Comparison of ENCODE assay signal across 8 mouse cellular contexts in genomic region chr9:110116977-110117778, GRCm38 (mm10). TPM values are rescaled to one million over a fixed set of nuclear protein-coding genes. Genes with fewer than 3 reads are reported as not detected.
A peak's percentile ranks its signal among the peaks of the same experiment; 100 is the strongest.
DNase-seq lines count a peak whose midpoint lies in the region; ATAC-seq lines count a peak whose summit lies in the region.

TSS of gene Smarcc1 (plus strand) at chr9:110117708.

- H3K27me3 ChIP-seq in heart, embryonic 13.5 days (replicated peaks): no peaks in the 10 kb centered on the region
- H3K27me3 ChIP-seq in liver, embryonic 12.5 days (replicated peaks): no peaks in the 10 kb centered on the region
- no peaks in the 10 kb centered on the region for H3K27me3 ChIP-seq in stomach, embryonic 15.5 days (replicated peaks)

- under 1% methylated on average over 72 of the region's 79 CpGs for WGBS in heart, embryonic 13.5 days
- 4% methylated on average over 79 of the region's 79 CpGs for WGBS in liver, embryonic 12.5 days (ENCODE audit: insufficient replicate concordance)
- WGBS in stomach, embryonic 15.5 days: under 1% methylated on average over 79 of the region's 79 CpGs

- no peaks in the 10 kb centered on the region for H3K9me3 ChIP-seq in heart, embryonic 13.5 days
- H3K9me3 ChIP-seq in liver, embryonic 12.5 days (replicated peaks): no peaks in the 10 kb centered on the region
- no peaks in the 10 kb centered on the region for H3K9me3 ChIP-seq in stomach, embryonic 15.5 days

- ATAC-seq in heart, embryonic 13.5 days (ENCODE audit: extremely low read depth, insufficient number of reproducible peaks, low FRiP score, low TSS enrichment): peak; percentile 94
- ATAC-seq in liver, embryonic 12.5 days: peak; percentile 96
- ATAC-seq in stomach, embryonic 15.5 days (ENCODE audit: insufficient read depth, low FRiP score, low read depth): peak; percentile 96

- H3K9ac ChIP-seq in heart, embryonic 13.5 days: peak within 1 kb of the TSS; percentile 95
- peak within 1 kb of the TSS; percentile 87 for H3K9ac ChIP-seq in liver, embryonic 12.5 days
- peak within 1 kb of the TSS; percentile 78 for H3K9ac ChIP-seq in stomach, embryonic 15.5 days

- H3K4me2 ChIP-seq in heart, embryonic 13.5 days: peak within 1 kb of the TSS; percentile 89
- H3K4me2 ChIP-seq in liver, embryonic 12.5 days: peak within 1 kb of the TSS; percentile 91
- peak within 1 kb of the TSS; percentile 68 for H3K4me2 ChIP-seq in stomach, embryonic 15.5 days

- H3K4me3 ChIP-seq in brown adipose tissue, adult 24 weeks (ENCODE audit: insufficient read depth, low read depth, low read length): peak within 1 kb of the TSS; percentile 90
- peak within 1 kb of the TSS; percentile 93 for H3K4me3 ChIP-seq in heart, embryonic 13.5 days
- peak within 1 kb of the TSS; percentile 88 for H3K4me3 ChIP-seq in liver, embryonic 12.5 days
- peak within 1 kb of the TSS; percentile 87 for H3K4me3 ChIP-seq in stomach, embryonic 15.5 days (replicated peaks)

- peaks cover 3% of the 10 kb centered on the region; the same call in 1 of the 2 replicates for H3K4me1 ChIP-seq in brown adipose tissue, adult 24 weeks (ENCODE audit: control insufficient read depth, insufficient read depth, insufficient read length, low read length)
- H3K4me1 ChIP-seq in heart, embryonic 13.5 days: peaks cover 20% of the 10 kb centered on the region
- H3K4me1 ChIP-seq in liver, embryonic 12.5 days: peaks cover 28% of the 10 kb centered on the region
- peaks cover 9% of the 10 kb centered on the region; the same call in 1 of the 2 replicates for H3K4me1 ChIP-seq in stomach, embryonic 15.5 days

- peak within 1 kb of the TSS; percentile 91 for H3K27ac ChIP-seq in brown adipose tissue, adult 24 weeks (replicated peaks; ENCODE audit: low read depth, low read length)
- H3K27ac ChIP-seq in heart, embryonic 13.5 days (replicated peaks): peak within 1 kb of the TSS; percentile 98
- peak within 1 kb of the TSS; percentile 93 for H3K27ac ChIP-seq in liver, embryonic 12.5 days
- H3K27ac ChIP-seq in stomach, embryonic 15.5 days: peak within 1 kb of the TSS; percentile 99

- peak; percentile 87 for DNase-seq in CD4-positive, CD25-positive, alpha-beta regulatory T cell, adult 2 months (ENCODE audit: low read depth, low spot score)
- DNase-seq in fat pad, adult 2 months (ENCODE audit: extremely low read depth, low read depth, low spot score): peak; percentile 13
- peak; percentile 94 for DNase-seq in kidney, postnatal 10 days
- DNase-seq in natural killer cell, adult 2 months (ENCODE audit: low spot score in 2 of 2): peak; percentile 80 to 81

- H3K36me3 ChIP-seq in heart, embryonic 13.5 days: peaks cover 29% of the 10 kb centered on the region
- peaks cover 34% of the 10 kb centered on the region for H3K36me3 ChIP-seq in liver, embryonic 12.5 days
- peaks cover 10% of the 10 kb centered on the region for H3K36me3 ChIP-seq in stomach, embryonic 15.5 days

RNA-seq across cellular contexts. Expression of gene Smarcc1, which starts in this region (rescaled TPM):
- polyA plus RNA-seq in brown adipose tissue, adult 24 weeks (2012; ENCODE audit: insufficient read depth, insufficient read length, missing spikeins): 11.5 and 18.0 TPM in 2 replicates
- polyA plus RNA-seq in heart, embryonic 13.5 days (2015; fragmentation: Nextera tagmentation; extraction: Ambion mirVana): 76.9 TPM in 2 replicates
- polyA plus RNA-seq in liver, embryonic 12.5 days (2016; fragmentation: Nextera tagmentation; extraction: Ambion mirVana): 69.2 and 71.6 TPM in 2 replicates
- 94.3 and 99.5 TPM in 2 replicates for polyA plus RNA-seq in stomach, embryonic 15.5 days (2015; fragmentation: Nextera tagmentation; extraction: Ambion mirVana)

Comparison
In these comparisons a context has a peak if more than half of its experiments do, and no peak if none do; other contexts are left out.
1. Peak in every context shown above with its lines: DNase-seq, ATAC-seq, H3K4me3 ChIP-seq and H3K27ac ChIP-seq.
2. DNase-seq: peak in every context shown above with its lines; median percentile 94 in kidney, postnatal 10 days; 87 in CD4-positive, CD25-positive, alpha-beta regulatory T cell, adult 2 months; 80 in natural killer cell, adult 2 months; 13 in fat pad, adult 2 months.